Mouse (Mus musculus) erythroblast, adult 5-6 weeks (primary cell): ENCODE results near the gene Ppp2r5e. TPM values are rescaled to one million over a fixed set of nuclear protein-coding genes. Genes with fewer than 3 reads are reported as not detected.
"Not testable (repeated sequence)": the region's sequence is repeated elsewhere in the genome, so short reads cannot be mapped to it uniquely, and the experiment has no call there.

ENCODE experiments used
- ATAC-seq: replicated peaks from 2 replicates; pipeline ENCODE4 v1.8.0; 2016; ENCODE audit warnings: moderate number of reproducible peaks, mild to moderate bottlenecking, moderate TSS enrichment, inconsistent platforms; ENCODE audit not compliant: poor library complexity, low FRiP score, severe bottlenecking
- total RNA-seq, 2 experiments: library from RNA; stranded (forward) in 1 of 2; stranded (reverse) in 1 of 2; fragments of 150-400 nt in 1 of 2; fragments of 200-764, 138-1000 nt in 1 of 2; gene quantifications; 2 replicates each; pipeline versions ENCODE4 v1.2.3 to v1.2.4; 2015 to 2017; ENCODE audit warnings: low replicate concordance in 2 of 2

Ppp2r5e gene
- total RNA-seq, 2 experiments from 2014 or later: 6.4 to 25.6 TPM

- ATAC-seq: no peak
Observed at GRCm38 (mm10) chr12:75502664-75503063, 93.4 kb downstream of the Ppp2r5e start.

GRCm38 (mm10) chr12:75497698-75498097 lies 98.3 kb downstream of the Ppp2r5e start:
- no peak for ATAC-seq

GRCm38 (mm10) chr12:75495636-75496035 lies 100.4 kb downstream of the Ppp2r5e start:
- ATAC-seq: no peak

DNA sequence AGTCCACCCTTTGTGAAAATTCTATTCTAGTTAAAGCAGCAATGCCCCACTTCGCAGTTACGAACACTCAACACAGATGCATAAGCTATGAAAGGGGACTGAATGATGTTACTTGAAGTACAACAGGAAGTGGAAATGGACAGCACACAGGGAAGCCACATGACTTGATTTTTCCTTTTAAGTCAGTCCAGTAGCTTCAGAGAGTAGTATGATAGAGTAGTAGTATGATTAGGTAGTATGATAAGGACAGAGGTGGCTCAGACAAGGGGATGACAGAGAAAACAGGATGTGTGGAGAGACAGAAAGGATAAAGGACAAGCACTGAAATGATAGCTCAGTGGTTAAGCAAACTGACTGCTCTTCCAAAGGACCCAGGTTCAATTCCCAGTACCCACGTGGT lies 101.4 kb downstream of the Ppp2r5e start:
- no peak for ATAC-seq

- ATAC-seq: no peak
Observed at GRCm38 (mm10) chr12:75492549-75493327, 103.3 kb downstream of the Ppp2r5e start.

- not testable (repeated sequence) for ATAC-seq
Observed at GRCm38 (mm10) chr12:75492148-75492547, 103.9 kb downstream of the Ppp2r5e start.

DNA sequence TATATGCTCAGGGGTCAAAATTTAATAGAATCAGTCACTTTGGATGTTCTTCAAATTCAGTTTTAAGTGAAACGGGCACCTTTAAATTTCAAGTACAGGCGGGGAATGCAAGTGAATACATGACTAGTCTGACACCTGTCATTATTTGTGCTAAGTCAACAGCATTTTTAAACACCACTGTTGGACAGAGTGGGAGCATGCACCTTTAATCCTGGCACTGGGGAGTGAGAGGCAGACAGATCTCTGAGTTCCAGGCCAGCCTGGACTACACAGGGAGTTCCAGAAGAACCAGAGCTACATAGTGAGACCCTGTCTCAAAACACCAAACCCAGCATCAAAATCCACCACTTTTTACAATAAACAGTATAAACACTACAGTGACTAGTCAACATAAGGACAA lies 108.5 kb downstream of the Ppp2r5e start:
- ATAC-seq: no peak

DNA sequence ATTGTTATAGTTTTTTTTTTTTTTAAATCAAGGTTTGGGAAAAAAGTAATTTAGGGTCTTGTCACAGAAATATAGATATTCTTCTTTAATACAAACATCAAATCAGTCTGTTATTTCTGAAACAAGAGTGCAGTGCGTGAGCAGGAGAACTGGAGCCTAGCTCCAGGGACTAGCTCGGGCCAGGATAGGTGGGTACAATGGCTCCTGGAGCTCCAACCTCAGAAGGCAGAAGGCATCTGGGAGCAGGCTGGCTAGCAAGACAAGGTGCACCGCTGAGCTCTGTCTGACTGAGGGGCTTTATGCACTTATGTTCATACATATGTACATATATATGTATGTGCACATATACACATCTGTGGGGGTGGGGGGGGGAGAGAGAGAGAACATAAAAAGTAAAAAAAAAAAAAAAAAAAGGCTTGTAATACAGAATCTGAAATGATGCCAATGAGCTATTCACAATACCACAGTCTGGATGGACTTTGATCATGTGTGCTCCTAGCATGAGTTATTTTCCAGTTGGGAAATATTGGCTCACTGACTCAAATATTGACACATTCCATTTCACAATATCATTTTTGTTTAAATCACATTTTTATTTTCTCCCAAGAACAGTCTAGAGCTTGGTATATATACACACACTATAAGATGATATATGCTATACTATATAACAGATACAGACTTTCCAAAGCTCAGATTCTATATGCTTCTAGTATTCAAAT lies 109.3 kb downstream of the Ppp2r5e start:
- no peak for ATAC-seq

- no peak for ATAC-seq
Observed at GRCm38 (mm10) chr12:75482781-75483180, 113.3 kb downstream of the Ppp2r5e start.

DNA sequence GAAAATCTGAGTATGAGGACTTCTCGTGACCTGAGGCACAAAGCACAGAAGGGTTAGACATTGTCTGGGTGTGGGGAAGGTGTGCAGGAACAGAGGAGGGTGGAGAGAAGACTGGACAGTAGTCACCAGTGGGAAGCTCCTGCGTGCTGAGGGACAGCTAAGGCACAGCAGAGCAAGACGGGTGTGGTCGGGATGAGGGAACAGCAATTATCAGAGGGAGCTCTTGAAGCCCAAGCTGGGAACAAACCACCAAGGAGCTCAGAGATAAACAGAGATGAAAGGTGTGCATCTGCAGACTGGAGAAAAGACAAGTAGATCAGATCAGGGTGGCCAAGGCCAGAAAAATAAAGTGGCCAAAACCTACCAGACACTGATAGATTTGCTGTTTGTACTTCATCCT lies 114.0 kb downstream of the Ppp2r5e start:
- ATAC-seq: no peak

GRCm38 (mm10) chr12:75480031-75480430 lies 116.0 kb downstream of the Ppp2r5e start:
- ATAC-seq: no peak

- no peak for ATAC-seq
Observed at GRCm38 (mm10) chr12:75479375-75479898, 116.6 kb downstream of the Ppp2r5e start.

DNA sequence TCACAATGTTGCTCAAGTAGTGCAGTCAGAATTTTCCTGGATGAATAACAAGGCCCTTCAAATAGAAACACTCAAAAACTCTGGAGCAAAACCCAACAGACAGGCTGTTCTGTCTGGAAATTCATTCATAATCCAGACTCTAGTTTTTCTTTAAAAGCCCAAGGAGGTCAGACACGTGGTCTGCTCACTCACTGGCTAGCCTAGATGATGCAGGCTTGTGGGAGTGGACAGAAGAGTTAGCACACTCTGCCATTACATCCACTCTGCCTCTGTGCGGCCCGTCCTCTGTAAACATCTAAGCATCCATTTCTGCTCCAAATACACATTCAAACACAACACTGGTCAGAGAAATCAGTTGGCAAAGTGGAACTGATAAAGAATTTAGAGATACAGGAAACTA lies 117.4 kb downstream of the Ppp2r5e start:
- ATAC-seq: no peak

DNA sequence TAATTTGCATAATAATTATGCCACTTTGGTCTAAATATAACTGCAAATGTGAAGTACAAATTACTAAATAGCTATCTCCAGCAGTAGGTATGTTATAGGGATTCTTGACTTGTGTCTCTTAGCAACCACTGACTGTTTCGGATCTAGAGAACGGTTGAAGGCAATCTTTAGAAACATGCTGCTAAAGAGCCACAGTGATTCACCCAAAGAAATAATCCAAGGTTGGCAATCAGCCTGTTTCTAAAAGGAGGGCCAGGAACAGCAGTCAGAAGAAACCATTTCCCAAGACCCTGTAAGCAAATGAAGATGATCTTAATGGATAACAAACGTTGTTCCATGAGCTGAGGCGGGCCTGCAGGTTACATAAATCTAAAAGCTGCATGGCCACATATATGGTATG lies 117.9 kb downstream of the Ppp2r5e start:
- ATAC-seq: no peak

GRCm38 (mm10) chr12:75473021-75473420 lies 123.0 kb downstream of the Ppp2r5e start:
- no peak for ATAC-seq

DNA sequence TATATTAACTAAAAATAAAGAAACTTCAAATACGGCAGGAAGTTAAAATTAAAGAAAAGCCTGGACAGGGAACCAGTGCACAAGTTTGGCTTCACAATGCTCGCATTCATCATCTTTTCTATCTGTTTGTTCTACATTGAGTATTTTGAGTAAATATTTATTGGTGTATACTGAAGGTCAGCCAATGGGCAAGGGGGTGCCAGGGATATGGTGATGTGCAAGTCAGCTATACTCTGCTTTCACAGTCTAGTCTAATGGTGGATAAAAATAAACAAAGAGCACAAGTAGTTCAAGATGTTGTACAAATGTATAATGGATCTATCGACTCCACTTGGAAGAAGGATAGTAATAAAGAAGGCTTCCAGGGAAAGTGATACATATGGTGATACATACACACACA lies 123.9 kb downstream of the Ppp2r5e start:
- ATAC-seq: no peak

DNA sequence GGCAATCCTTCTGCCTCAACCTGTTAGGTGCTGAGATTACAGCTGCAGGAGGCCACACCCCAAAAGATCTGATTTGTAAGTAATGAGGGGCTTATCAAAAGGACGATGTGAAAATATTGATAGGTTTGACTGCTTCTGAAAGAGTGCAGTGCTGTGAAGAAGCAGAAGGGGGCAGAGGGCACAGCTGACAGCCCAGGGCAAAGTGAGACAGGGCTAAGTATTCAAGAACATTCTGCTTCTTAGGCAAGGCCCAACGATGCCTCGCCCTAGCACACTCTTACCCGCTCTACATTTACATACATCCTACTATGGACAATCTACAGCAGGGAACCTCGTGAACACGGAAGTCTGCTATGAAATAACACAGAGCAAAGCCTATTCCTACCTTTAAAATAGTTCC lies 128.2 kb downstream of the Ppp2r5e start:
- no peak for ATAC-seq

GRCm38 (mm10) chr12:75467127-75467526 lies 128.9 kb downstream of the Ppp2r5e start:
- no peak for ATAC-seq

DNA sequence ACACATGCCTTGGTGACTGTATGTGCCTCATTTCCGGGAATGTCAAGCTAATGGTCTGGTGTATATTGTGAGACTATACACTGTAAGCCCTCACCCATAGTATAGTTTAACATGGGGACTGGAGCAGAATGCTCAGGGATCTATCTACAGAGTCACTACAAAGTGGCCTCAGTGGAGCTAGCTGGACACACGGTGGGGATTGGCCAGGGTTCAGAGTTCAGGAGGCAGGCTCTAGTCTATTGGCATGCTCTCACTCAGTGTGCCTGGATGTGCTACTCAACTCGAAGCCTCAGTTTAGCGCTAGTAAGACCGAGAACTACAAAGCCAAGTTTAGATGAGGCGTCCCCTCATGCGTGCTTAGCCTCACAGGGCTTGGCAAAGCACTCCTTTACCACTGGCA lies 129.8 kb downstream of the Ppp2r5e start:
- ATAC-seq: no peak

GRCm38 (mm10) chr12:75464016-75464769 lies 131.9 kb downstream of the Ppp2r5e start:
- no peak for ATAC-seq
